Mouse (Mus musculus): Measurements from ENCODE around the gene Tmem245. TPM values are rescaled to one million over a fixed set of nuclear protein-coding genes. Genes with fewer than 3 reads are reported as not detected.

The Tmem245 gene
- polyA plus RNA-seq, 1 experiment = 11.0 TPM

- H3K4me3 ChIP-seq (ENCODE audit: insufficient read depth, low read length) = no peak overlapping the region
- peaks cover 12% of the 10 kb centered on the region for H3K4me1 ChIP-seq (ENCODE audit: control insufficient read depth, insufficient read depth, low read length)
- 0 out of 2 replicates have a peak overlapping the region, but pooled peaks have one; percentile 11 for H3K27ac ChIP-seq (ENCODE audit: insufficient read depth, low read depth, low read length)
- TF ChIP-seq CTCF (IDR thresholded peaks at IDR 0.05; ENCODE audit: low read depth, low read length) (no peak), POLR2A (IDR thresholded peaks at IDR 0.05; ENCODE audit: borderline replicate concordance, low read depth, low read length) (no peak)
Measured at GRCm38 (mm10) chr4:56953235-56953634, 6.0 kb upstream of the Tmem245 start.

- no peak overlapping the region for H3K27ac ChIP-seq (ENCODE audit: insufficient read depth, low read depth, low read length)
- TF ChIP-seq POLR2A (IDR thresholded peaks at IDR 0.05; ENCODE audit: borderline replicate concordance, low read depth, low read length) (no peak), CTCF (IDR thresholded peaks at IDR 0.05; ENCODE audit: low read depth, low read length) (no peak)
- H3K4me3 ChIP-seq (ENCODE audit: insufficient read depth, low read length) = no peak overlapping the region
- H3K4me1 ChIP-seq (ENCODE audit: control insufficient read depth, insufficient read depth, low read length) = peaks cover 12% of the 10 kb centered on the region
Measured at GRCm38 (mm10) chr4:56951701-56952100, 4.5 kb upstream of the Tmem245 start.

- TF ChIP-seq POLR2A (IDR thresholded peaks at IDR 0.05; ENCODE audit: borderline replicate concordance, low read depth, low read length) = no peak
- TF ChIP-seq CTCF (IDR thresholded peaks at IDR 0.05; ENCODE audit: low read depth, low read length) = no peak
Measured at GRCm38 (mm10) chr4:56949494-56949893, 2.3 kb upstream of the Tmem245 start.

GRCm38 (mm10) chr4:56946180-56946579 lies 1.1 kb downstream of the Tmem245 start:
- H3K27ac ChIP-seq (ENCODE audit: insufficient read depth, low read depth, low read length) = no peak overlapping the region
- TF ChIP-seq POLR2A (IDR thresholded peaks at IDR 0.05; ENCODE audit: borderline replicate concordance, low read depth, low read length) (no peak), CTCF (IDR thresholded peaks at IDR 0.05; ENCODE audit: low read depth, low read length) (no peak)
- peak overlapping the region; percentile 91 for H3K4me3 ChIP-seq (ENCODE audit: insufficient read depth, low read length)
- H3K4me1 ChIP-seq (ENCODE audit: control insufficient read depth, insufficient read depth, low read length) = peaks cover 40% of the 10 kb centered on the region

More at GRCm38 (mm10) chr4:56949494-56949893, 2.3 kb upstream of the Tmem245 start:
- Histone ChIP-seq H3K27ac (ENCODE audit: insufficient read depth, low read depth, low read length) (no peak overlapping the region), H3K4me3 (ENCODE audit: insufficient read depth, low read length) (no peak overlapping the region), H3K4me1 (ENCODE audit: control insufficient read depth, insufficient read depth, low read length) (peaks cover 22% of the 10 kb centered on the region)

- H3K4me3 ChIP-seq (ENCODE audit: insufficient read depth, low read length) = no peak overlapping the region
- peaks cover 38% of the 10 kb centered on the region for H3K4me1 ChIP-seq (ENCODE audit: control insufficient read depth, insufficient read depth, low read length)
- TF ChIP-seq CTCF (IDR thresholded peaks at IDR 0.05; ENCODE audit: low read depth, low read length) (no peak), POLR2A (IDR thresholded peaks at IDR 0.05; ENCODE audit: borderline replicate concordance, low read depth, low read length) (no peak)
- no peak overlapping the region for H3K27ac ChIP-seq (ENCODE audit: insufficient read depth, low read depth, low read length)
Measured at GRCm38 (mm10) chr4:56944286-56944685, 3.0 kb downstream of the Tmem245 start.

GRCm38 (mm10) chr4:56943258-56943657 lies 4.0 kb downstream of the Tmem245 start:
- Histone ChIP-seq H3K4me1 (ENCODE audit: control insufficient read depth, insufficient read depth, low read length) (peaks cover 35% of the 10 kb centered on the region), H3K27ac (ENCODE audit: insufficient read depth, low read depth, low read length) (no peak overlapping the region), H3K4me3 (ENCODE audit: insufficient read depth, low read length) (no peak overlapping the region)
- TF ChIP-seq CTCF (IDR thresholded peaks at IDR 0.05; ENCODE audit: low read depth, low read length) (no peak), POLR2A (IDR thresholded peaks at IDR 0.05; ENCODE audit: borderline replicate concordance, low read depth, low read length) (no peak)

- TF ChIP-seq CTCF (IDR thresholded peaks at IDR 0.05; ENCODE audit: low read depth, low read length) (no peak), POLR2A (IDR thresholded peaks at IDR 0.05; ENCODE audit: borderline replicate concordance, low read depth, low read length) (no peak)
- no peak overlapping the region for H3K27ac ChIP-seq (ENCODE audit: insufficient read depth, low read depth, low read length)
- H3K4me3 ChIP-seq (ENCODE audit: insufficient read depth, low read length) = no peak overlapping the region
- H3K4me1 ChIP-seq (ENCODE audit: control insufficient read depth, insufficient read depth, low read length) = peaks cover 37% of the 10 kb centered on the region
Measured at GRCm38 (mm10) chr4:56942567-56942966, 4.7 kb downstream of the Tmem245 start.

GRCm38 (mm10) chr4:56941481-56941880 lies 5.8 kb downstream of the Tmem245 start:
- Histone ChIP-seq H3K27ac (ENCODE audit: insufficient read depth, low read depth, low read length) (no peak overlapping the region), H3K4me1 (ENCODE audit: control insufficient read depth, insufficient read depth, low read length) (peaks cover 46% of the 10 kb centered on the region), H3K4me3 (ENCODE audit: insufficient read depth, low read length) (no peak overlapping the region)
- TF ChIP-seq POLR2A (IDR thresholded peaks at IDR 0.05; ENCODE audit: borderline replicate concordance, low read depth, low read length) (no peak), CTCF (IDR thresholded peaks at IDR 0.05; ENCODE audit: low read depth, low read length) (no peak)

GRCm38 (mm10) chr4:56937136-56937535 lies 10.1 kb downstream of the Tmem245 start:
- H3K4me1 ChIP-seq (ENCODE audit: control insufficient read depth, insufficient read depth, low read length) = peaks cover 21% of the 10 kb centered on the region

GRCm38 (mm10) chr4:56935327-56935726 lies 11.9 kb downstream of the Tmem245 start:
- Histone ChIP-seq H3K4me3 (ENCODE audit: insufficient read depth, low read length) (no peak overlapping the region), H3K4me1 (ENCODE audit: control insufficient read depth, insufficient read depth, low read length) (peaks cover 18% of the 10 kb centered on the region), H3K27ac (ENCODE audit: insufficient read depth, low read depth, low read length) (no peak overlapping the region)
- TF ChIP-seq POLR2A (IDR thresholded peaks at IDR 0.05; ENCODE audit: borderline replicate concordance, low read depth, low read length) (no peak), CTCF (IDR thresholded peaks at IDR 0.05; ENCODE audit: low read depth, low read length) (no peak)

More at GRCm38 (mm10) chr4:56937136-56937535, 10.1 kb downstream of the Tmem245 start:
- no peak for TF ChIP-seq CTCF (IDR thresholded peaks at IDR 0.05; ENCODE audit: low read depth, low read length)
- no peak for TF ChIP-seq POLR2A (IDR thresholded peaks at IDR 0.05; ENCODE audit: borderline replicate concordance, low read depth, low read length)
- Histone ChIP-seq H3K4me3 (ENCODE audit: insufficient read depth, low read length) (no peak overlapping the region), H3K27ac (ENCODE audit: insufficient read depth, low read depth, low read length) (no peak overlapping the region)

GRCm38 (mm10) chr4:56933154-56933553 lies 14.1 kb downstream of the Tmem245 start:
- Histone ChIP-seq H3K4me3 (ENCODE audit: insufficient read depth, low read length) (no peak overlapping the region), H3K27ac (ENCODE audit: insufficient read depth, low read depth, low read length) (no peak overlapping the region), H3K4me1 (ENCODE audit: control insufficient read depth, insufficient read depth, low read length) (peaks cover 20% of the 10 kb centered on the region)
- TF ChIP-seq CTCF (IDR thresholded peaks at IDR 0.05; ENCODE audit: low read depth, low read length) = no peak
- no peak for TF ChIP-seq POLR2A (IDR thresholded peaks at IDR 0.05; ENCODE audit: borderline replicate concordance, low read depth, low read length)
